Mouse (Mus musculus) limb, embryonic 10.5 days (tissue): ENCODE results near the gene Gm42688. TPM values are rescaled to one million over a fixed set of nuclear protein-coding genes. Genes with fewer than 3 reads are reported as not detected.

ENCODE experiments used
- DNase-seq: peaks from one replicate; pipeline ENCODE4 v3.0.0-alpha.2; 2017; ENCODE audit warnings: low spot score
- H3K27ac ChIP-seq: fragments of 300-500 bp; sonication (generic); 2 replicates; pipeline ENCODE4 v1.5.1; 2016; ENCODE audit warnings: mild to moderate bottlenecking
- H3K27me3 ChIP-seq: fragments of 300-500 bp; sonication (generic); 2 replicates; pipeline ENCODE4 v1.6.1; 2016; ENCODE audit warnings: low read depth, mild to moderate bottlenecking; ENCODE audit not compliant: poor library complexity, severe bottlenecking
- H3K36me3 ChIP-seq: fragments of 300-500 bp; sonication (generic); 2 replicates; pipeline ENCODE4 v1.6.1; 2016; ENCODE audit warnings: mild to moderate bottlenecking, moderate library complexity
- H3K4me1 ChIP-seq: fragments of 300-500 bp; sonication (generic); 2 replicates; pipeline ENCODE4 v1.6.1; 2016
- H3K4me3 ChIP-seq: fragments of 300-500 bp; sonication (generic); 2 replicates; pipeline ENCODE4 v1.5.1; 2016; ENCODE audit warnings: mild to moderate bottlenecking, moderate library complexity
- H3K9me3 ChIP-seq: fragments of 300-500 bp; sonication (generic); replicated peaks from 2 replicates; pipeline ENCODE4 v1.6.1; 2016; ENCODE audit warnings: mild to moderate bottlenecking
- WGBS: fragments of 180-500 bp; shearing (Covaris S2); methylation state at CpG from one replicate; pipeline ENCODE4 v1.1.7; 2016; 5-methylcytosine and 5-hydroxymethylcytosine counted together
- polyA plus RNA-seq: library from polyadenylated mRNA; unstranded; fragments of >200 nt; fragmentation: Nextera tagmentation; extraction: Ambion mirVana; gene quantifications from 2 replicates; pipeline ENCODE4 v1.2.1, GENCODE M21; 2016

Gm42688 gene
- polyA plus RNA-seq, 1 experiment from 2014 or later: 2.8 TPM

DNA sequence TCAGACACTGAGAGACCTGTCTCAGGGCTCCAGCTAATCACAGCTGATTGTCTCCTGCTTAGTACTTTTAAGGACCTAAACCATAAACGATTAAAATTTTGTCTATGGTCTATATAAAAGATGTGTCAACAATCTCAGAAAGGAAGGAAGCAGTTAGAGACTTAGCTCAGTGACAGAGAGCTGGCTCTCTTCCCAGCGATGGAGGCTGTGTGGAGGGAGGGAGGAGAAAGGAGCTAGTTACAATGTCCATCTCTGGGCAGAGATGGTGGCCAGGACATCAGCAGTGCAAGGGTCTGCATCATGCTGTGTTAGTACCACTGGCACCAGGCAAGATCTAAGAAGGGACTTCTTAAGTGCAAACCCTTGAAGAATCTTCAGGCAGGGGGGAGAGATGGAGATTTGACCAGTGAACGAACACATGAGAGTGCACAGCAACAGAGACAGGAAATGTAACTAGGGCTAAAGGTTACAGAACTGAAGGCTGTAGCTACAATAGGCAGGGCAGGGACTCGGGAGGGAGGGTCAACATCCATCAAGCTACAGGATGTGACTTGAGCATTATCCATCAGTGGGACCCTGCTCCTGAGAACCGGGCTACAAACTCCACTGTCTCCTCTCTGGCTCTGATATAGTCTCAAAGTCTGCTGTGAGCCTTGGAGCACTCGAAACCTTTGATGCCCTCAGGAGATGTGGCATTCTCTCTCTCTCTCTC, 8.8 kb upstream of the Gm42688 start:
- H3K9me3 ChIP-seq: no peaks in the 10 kb centered on the region
- H3K4me3 ChIP-seq: no peak overlapping the region
- no peak overlapping the region for H3K27ac ChIP-seq
- peaks cover 15% of the 10 kb centered on the region for H3K4me1 ChIP-seq
- WGBS: 45% methylated on average over 6 of the region's 6 CpGs
- no peak for DNase-seq
- H3K36me3 ChIP-seq: no peaks in the 10 kb centered on the region
- H3K27me3 ChIP-seq: peaks cover 49% of the 10 kb centered on the region

DNA sequence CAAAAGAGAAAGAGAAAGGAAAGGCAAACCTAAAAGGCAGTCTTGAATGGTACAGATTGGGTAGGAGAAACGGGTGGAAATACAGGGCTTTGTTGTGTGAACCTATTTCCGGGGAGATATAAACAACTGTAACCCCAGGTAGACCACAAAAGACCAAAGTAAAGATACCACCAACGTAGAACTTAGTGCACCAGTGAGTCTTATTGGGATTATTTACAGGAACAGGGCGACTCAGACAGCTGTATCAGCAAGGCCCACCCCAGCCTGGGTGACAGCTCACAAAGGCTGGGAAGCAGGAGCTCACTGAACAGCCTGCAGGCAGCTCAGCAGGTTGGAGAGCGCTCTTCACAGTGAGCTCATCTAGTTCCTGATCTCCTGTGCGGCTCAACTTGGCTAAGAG, 5.4 kb upstream of the Gm42688 start:
- H3K4me1 ChIP-seq: peaks cover 16% of the 10 kb centered on the region
- DNase-seq: no peak
- peaks cover 17% of the 10 kb centered on the region; the same call in 1 of the 2 replicates for H3K27me3 ChIP-seq
- H3K27ac ChIP-seq: no peak overlapping the region
- H3K36me3 ChIP-seq: no peaks in the 10 kb centered on the region
- WGBS: 45% methylated on average over 6 of the region's 6 CpGs
- H3K9me3 ChIP-seq: no peaks in the 10 kb centered on the region
- no peak overlapping the region for H3K4me3 ChIP-seq

DNA sequence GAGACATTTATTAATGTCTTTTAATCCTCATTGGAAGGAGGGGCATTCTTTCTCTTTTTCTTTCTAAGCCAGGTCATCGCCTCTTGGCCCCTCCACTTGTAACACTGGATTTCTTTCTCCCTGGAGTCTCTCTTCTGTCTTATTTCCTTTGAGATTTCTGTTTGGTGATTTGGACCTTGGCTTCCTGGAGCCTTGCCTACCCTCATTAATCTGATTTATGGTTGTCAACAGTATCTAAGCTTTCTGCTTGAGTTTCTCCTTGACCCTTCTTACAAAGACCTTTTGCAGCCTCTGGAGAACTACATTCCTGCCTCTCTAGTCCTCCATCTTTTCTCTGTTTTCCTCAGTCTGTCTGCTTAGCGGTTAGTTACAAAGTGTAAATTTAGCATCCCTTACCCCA, 3.0 kb upstream of the Gm42688 start:
- H3K9me3 ChIP-seq: no peaks in the 10 kb centered on the region
- H3K36me3 ChIP-seq: no peaks in the 10 kb centered on the region
- H3K27me3 ChIP-seq: peaks cover 18% of the 10 kb centered on the region
- 71% methylated on average over 2 of the region's 2 CpGs for WGBS
- DNase-seq: no peak
- H3K4me3 ChIP-seq: no peak overlapping the region
- H3K27ac ChIP-seq: no peak overlapping the region
- peaks cover 39% of the 10 kb centered on the region for H3K4me1 ChIP-seq

DNA sequence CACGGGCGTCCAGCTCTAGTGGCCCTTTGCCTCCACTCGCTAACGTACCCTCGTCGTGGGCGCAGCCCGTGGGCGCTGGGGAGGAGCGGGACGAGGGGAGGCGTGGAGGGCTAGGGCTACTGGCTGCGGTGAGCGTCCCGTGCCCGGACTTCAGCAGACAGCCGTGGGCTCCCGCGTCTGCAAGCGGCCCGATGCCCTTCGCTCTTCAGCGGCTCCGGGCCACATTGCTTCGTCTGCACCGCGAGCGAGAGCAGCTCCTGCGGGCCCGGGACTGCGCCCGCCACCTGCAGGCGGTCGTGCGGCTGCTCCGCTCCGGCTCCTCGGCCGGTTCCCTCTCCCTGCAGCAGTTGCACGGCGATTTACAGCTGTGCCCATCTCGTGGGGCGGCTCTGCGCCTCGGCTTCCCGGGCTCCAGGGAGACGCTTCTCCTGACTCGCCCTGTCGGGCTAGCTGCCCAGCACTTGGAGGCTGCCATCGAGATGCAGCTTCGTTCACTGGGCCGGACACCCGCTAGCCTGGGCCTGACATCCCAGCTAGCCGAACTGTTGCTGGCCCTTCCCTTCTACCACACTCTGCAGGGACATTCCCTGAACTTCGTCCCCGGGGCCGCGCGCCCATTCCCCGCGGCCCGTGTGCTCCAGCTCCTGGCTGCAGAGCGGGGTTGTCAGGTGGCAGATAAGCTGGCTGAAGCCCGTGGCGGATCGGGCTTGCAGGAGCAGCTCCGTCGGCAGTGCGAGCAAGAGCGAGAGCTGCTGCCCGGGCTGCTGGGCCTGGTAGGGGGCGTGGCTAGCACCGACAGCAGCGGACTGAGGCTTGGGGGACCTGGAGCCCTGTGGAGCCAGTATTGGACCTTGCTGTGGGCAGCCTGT, 505 bp downstream of the Gm42688 start:
- Histone ChIP-seq H3K4me1 (peaks cover 36% of the 10 kb centered on the region), H3K36me3 (peaks cover 7% of the 10 kb centered on the region; the same call in 1 of the 2 replicates), H3K4me3 (peak overlapping the region; percentile 76), H3K27ac (peak overlapping the region; percentile 89), H3K27me3 (peaks cover 11% of the 10 kb centered on the region), H3K9me3 (no peaks in the 10 kb centered on the region)
- WGBS: under 1% methylated on average over 67 of the region's 74 CpGs
- peak; percentile 83 for DNase-seq

DNA sequence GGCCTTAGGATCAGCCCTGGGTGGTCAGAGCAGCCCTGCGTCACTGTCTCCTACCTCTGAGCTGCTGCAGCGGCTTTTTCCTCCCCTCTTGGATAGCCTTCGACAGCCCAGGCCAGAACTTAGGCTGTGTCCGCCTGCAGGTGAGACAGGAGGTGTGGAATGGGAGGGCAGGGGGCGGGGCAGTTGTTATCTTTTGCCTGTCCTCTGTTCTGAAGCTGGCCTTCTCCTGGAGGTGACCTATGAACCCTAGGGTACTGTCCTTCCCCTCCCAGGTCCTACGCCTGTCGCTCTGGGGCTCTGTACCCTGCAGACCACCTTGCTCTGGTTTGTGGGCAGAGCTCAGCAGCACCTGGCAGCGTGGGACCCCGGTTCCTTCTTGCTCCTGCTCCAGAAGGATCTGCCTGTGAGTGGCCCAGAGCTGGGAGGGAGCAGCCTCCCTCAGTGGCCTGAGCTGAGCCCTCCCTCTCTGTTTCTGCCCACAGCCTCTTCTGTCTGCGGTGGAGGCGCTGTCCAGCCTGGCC, 1.8 kb downstream of the Gm42688 start:
- Histone ChIP-seq H3K27me3 (peaks cover 11% of the 10 kb centered on the region), H3K27ac (no peak overlapping the region), H3K9me3 (no peaks in the 10 kb centered on the region), H3K36me3 (peaks cover 7% of the 10 kb centered on the region; the same call in 1 of the 2 replicates), H3K4me3 (peak overlapping the region; percentile 76; the same call in 1 of the 2 replicates), H3K4me1 (peaks cover 43% of the 10 kb centered on the region)
- no peak for DNase-seq
- 38% methylated on average over 11 of the region's 11 CpGs for WGBS

DNA sequence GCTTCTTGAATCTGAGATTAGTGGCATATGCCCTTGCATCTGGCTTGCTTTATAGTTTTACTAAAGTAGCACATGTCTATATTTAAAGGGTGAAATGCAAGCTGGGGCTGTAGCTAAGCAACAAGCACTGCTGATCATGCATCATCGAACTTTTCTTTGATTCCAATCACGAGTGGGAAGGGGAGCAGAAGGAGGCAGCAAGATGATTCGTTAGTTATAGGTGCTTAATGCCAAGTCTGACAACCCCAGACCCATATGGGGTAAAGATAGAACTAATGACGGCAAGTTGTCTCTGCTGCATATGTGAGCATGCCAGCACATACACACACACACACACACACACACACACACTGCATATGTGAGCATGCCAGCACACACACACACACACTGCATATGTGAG, 2.7 kb downstream of the Gm42688 start:
- H3K36me3 ChIP-seq: peaks cover 7% of the 10 kb centered on the region; the same call in 1 of the 2 replicates
- no peaks in the 10 kb centered on the region for H3K9me3 ChIP-seq
- H3K4me3 ChIP-seq: no peak overlapping the region
- no peak for DNase-seq
- H3K27me3 ChIP-seq: peaks cover 11% of the 10 kb centered on the region
- no peak overlapping the region for H3K27ac ChIP-seq
- WGBS: 88% methylated on average over 4 of the region's 4 CpGs
- peaks cover 41% of the 10 kb centered on the region for H3K4me1 ChIP-seq

DNA sequence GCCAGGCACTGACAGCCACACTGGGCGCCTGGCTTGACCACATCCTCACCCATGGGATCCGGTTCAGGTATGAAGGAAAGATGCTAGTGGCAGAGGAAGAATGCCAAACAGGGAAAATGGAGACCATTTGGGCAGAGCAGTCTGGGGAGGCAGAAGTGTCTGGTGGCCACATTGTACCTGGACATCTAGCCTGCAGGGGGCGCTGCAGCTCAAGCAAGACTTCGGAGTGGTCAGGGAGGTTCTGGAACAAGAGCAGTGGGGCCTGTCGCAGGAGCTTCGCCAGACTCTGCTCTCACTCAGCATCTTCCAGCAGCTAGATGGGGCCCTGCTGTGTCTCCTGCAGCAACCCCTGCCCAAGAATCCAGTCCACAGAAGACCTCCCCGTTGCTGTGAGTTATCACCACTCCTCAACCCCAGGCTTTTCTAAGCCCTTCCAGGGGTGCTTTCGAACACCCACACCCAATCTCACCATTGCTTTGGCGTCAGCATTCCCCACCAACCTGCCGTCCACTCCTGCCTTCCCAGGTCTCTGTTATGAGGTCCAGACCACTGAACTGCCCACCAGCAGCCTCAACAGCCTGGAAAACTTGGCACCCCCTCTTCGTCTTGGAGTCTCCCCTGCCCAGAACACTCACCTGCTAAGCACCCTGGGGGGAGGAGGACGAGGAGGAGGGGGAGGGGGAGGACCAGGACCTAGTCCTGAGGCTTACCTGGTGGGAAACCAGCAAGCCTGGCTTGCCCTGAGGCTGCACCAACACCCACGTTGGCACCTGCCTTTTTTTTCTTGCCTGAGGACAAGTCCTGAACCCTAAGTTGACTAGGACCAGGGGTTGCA, 6.4 kb downstream of the Gm42688 start:
- DNase-seq: peak; percentile 90
- peaks cover 18% of the 10 kb centered on the region for H3K36me3 ChIP-seq
- peaks cover 32% of the 10 kb centered on the region for H3K4me1 ChIP-seq
- peak overlapping the region; percentile 95 for H3K4me3 ChIP-seq
- 36% methylated on average over 13 of the region's 13 CpGs for WGBS
- no peaks in the 10 kb centered on the region for H3K9me3 ChIP-seq
- H3K27ac ChIP-seq: peak overlapping the region; percentile 96
- H3K27me3 ChIP-seq: peaks cover 9% of the 10 kb centered on the region

DNA sequence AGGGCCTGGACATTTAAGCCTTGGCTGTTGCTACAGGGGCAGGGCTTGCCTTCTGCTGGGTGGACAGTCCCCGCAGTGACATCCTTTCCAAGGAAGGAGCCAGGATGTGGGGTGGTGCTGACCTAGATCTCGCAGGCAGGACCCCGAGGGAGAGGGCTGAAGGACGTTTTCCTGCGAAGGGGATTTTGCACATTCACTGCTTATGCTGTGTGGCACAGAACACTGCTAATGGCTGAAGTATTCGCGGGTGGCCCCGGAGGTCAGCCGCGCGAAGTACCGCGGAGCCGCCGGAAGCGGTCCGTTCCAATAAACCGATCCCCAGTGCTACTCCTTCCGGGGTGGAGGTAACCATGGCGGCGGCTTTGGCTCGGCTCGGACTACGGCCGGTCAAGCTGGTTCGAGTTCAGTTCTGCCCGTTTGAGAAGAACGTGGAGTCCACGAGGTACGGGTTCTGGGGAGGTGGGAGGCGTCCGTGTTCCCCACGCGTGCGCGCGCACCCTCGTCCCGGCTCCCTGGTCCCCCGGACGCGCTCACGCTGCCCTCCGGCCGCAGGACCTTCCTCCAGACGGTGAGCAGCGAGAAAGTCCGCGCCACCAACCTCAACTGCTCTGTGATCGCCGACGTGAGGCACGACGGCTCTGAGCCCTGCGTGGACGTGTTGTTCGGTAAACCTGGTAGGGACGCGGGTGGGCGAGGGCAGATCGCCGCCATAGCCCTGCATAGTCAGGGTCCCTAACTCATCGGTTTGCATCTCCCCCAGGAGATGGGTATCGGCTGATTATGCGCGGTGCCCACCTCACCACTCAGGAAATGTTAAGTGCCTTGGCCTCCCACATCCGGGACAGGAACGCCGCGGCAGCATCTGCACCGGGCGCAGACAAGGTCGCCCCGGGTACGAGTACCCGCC, 7.6 kb downstream of the Gm42688 start, which contains the start of gene Mrpl53:
Gene Mrpl53 (plus strand): TSS at position 279 of the 907 bp plus-strand sequence.
- Histone ChIP-seq H3K9me3 (no peaks in the 10 kb centered on the region), H3K36me3 (peaks cover 18% of the 10 kb centered on the region), H3K4me3 (peak within 1 kb of the TSS; percentile 95), H3K27ac (peak within 1 kb of the TSS; percentile 96), H3K27me3 (no peaks in the 10 kb centered on the region), H3K4me1 (peaks cover 24% of the 10 kb centered on the region)
- peak; percentile 88 for DNase-seq
- WGBS: under 1% methylated on average over 76 of the region's 76 CpGs

DNA sequence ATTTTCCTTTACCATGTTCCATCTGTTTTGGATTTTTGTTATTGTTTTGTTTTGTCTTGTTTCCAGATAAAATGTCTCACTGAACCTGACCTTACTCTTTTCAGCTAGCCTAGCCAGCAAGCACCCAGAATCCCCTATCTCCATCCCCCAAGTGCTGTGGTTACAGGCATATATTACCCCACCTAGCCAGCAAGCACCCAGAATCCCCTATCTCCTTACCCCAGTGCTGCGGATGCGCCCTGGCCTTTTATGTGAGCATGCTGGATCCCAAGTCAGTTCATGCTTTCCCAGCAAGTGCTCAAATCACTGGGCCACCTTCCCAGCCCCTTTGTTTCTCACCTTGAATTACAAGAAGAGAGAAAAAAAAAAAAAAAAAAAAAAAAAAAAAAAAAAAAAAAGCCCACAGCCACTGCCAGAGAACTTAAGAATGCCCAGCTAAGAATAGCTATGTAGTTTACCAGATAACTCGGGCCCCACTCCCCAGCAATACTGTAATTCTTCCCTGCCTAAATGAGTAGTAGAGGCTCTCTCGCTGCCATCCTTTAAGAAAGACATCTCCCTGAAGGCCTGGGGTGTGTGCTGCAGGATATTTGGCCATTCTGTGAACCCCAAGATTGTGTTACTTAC, 10.2 kb downstream of the Gm42688 start:
- Histone ChIP-seq H3K4me1 (peaks cover 46% of the 10 kb centered on the region), H3K4me3 (no peak overlapping the region), H3K27ac (no peak overlapping the region), H3K27me3 (no peaks in the 10 kb centered on the region), H3K36me3 (peaks cover 12% of the 10 kb centered on the region), H3K9me3 (no peaks in the 10 kb centered on the region)
- 89% methylated on average over 4 of the region's 4 CpGs for WGBS
- no peak for DNase-seq

DNA sequence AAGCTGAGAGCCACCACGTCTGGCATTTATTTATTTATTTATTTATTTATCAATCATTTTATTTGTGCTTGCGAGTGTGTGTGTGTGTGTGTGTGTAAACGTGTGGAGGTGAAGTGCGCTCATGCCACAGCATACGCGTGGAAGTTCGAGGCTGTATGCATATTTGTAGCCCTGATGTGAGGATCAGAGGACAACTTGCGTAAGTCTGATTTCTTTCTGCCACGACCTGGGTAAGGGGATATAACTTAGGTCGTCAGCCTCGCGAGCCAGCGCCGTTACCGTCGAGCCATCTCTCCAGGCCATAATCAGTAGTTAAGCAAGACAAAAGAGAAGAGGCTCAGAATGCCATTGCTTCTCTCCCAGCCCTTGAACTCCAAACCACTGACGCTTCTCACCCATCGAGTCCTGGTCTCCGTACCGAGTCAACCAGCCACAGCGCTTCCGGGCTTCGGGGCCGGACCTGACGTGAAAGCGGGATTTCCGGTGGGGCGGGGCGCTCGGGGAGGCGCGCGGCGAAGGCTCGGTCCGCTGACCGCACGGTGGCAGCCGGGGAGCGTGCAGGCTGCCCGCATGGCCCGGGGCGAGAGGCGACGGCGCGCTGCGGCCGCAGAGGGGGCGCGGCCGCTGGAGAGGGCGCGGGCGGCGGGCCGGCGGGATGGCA, 13.7 kb downstream of the Gm42688 start, which contains the start of gene Mogs:
Gene Mogs (plus strand): TSS at position 486 of the 661 bp plus-strand sequence.
- Histone ChIP-seq H3K9me3 (no peaks in the 10 kb centered on the region), H3K27ac (peak within 1 kb of the TSS; percentile 93), H3K27me3 (no peaks in the 10 kb centered on the region), H3K4me1 (peaks cover 40% of the 10 kb centered on the region), H3K36me3 (peaks cover 47% of the 10 kb centered on the region), H3K4me3 (peak within 1 kb of the TSS; percentile 83)
- DNase-seq: peak; percentile 97
- 1% methylated on average over 58 of the region's 58 CpGs for WGBS
